Mouse (Mus musculus) liver, embryonic 12.5 days (tissue): ENCODE measurements around the gene Atp23. TPM values are rescaled to one million over a fixed set of nuclear protein-coding genes. Genes with fewer than 3 reads are reported as not detected.
A peak's percentile ranks its signal among the peaks of the same experiment; 100 is the strongest.

ENCODE experiments used
- ATAC-seq: fragments of 200-750 bp; cut with Nextera tagmentation; 2 replicates; pipeline ENCODE4 v1.8.0; 2017; ENCODE audit warnings: moderate number of reproducible peaks, mild to moderate bottlenecking, moderate library complexity
- H3K27ac ChIP-seq: fragments of 300-500 bp; sonication (generic); 2 replicates; pipeline ENCODE4 v1.5.1; 2016; ENCODE audit warnings: mild to moderate bottlenecking
- H3K27me3 ChIP-seq: fragments of 300-500 bp; sonication (generic); replicated peaks from 2 replicates; pipeline ENCODE4 v1.6.1; 2016; ENCODE audit warnings: mild to moderate bottlenecking, moderate library complexity
- H3K36me3 ChIP-seq: fragments of 300-500 bp; sonication (generic); 2 replicates; pipeline ENCODE4 v1.6.1; 2016; ENCODE audit warnings: mild to moderate bottlenecking, moderate library complexity
- H3K4me1 ChIP-seq: fragments of 300-500 bp; sonication (generic); 2 replicates; pipeline ENCODE4 v1.6.1; 2016
- H3K4me2 ChIP-seq: fragments of 300-500 bp; sonication (generic); 2 replicates; pipeline ENCODE4 v1.6.1; 2016; ENCODE audit warnings: mild to moderate bottlenecking, moderate library complexity
- H3K4me3 ChIP-seq: fragments of 300-500 bp; sonication (generic); 2 replicates; pipeline ENCODE4 v1.5.1; 2016; ENCODE audit warnings: mild to moderate bottlenecking, moderate library complexity
- H3K9ac ChIP-seq: fragments of 300-500 bp; sonication (generic); 2 replicates; pipeline ENCODE4 v1.6.1; 2016; ENCODE audit warnings: mild to moderate bottlenecking, moderate library complexity
- H3K9me3 ChIP-seq: fragments of 300-500 bp; sonication (generic); replicated peaks from 2 replicates; pipeline ENCODE4 v1.6.1; 2016; ENCODE audit warnings: mild to moderate bottlenecking, moderate library complexity
- WGBS: fragments of 180-500 bp; shearing (Covaris S2); methylation state at CpG from one replicate; pipeline ENCODE4 v1.1.7; 2016; ENCODE audit not compliant: insufficient replicate concordance; 5-methylcytosine and 5-hydroxymethylcytosine counted together
- polyA plus RNA-seq: library from polyadenylated mRNA; unstranded; fragments of >200 nt; fragmentation: Nextera tagmentation; extraction: Ambion mirVana; gene quantifications from 2 replicates; pipeline ENCODE4 v1.2.1, GENCODE M21; 2016

The Atp23 gene
- polyA plus RNA-seq, 1 experiment from 2014 or later = 14.4 TPM

- peak overlapping the region; percentile 80 for H3K27ac ChIP-seq
- ATAC-seq = no peak
- no peaks in the 10 kb centered on the region for H3K27me3 ChIP-seq
- no peaks in the 10 kb centered on the region for H3K36me3 ChIP-seq
- H3K4me3 ChIP-seq = peak overlapping the region; percentile 65
- 0 out of 2 replicates have a peak, but pooled peaks cover 3% of the 10 kb centered on the region for H3K9me3 ChIP-seq
- 64% methylated on average over 8 of the region's 8 CpGs for WGBS
- H3K9ac ChIP-seq = peak overlapping the region; percentile 71; the same call in 1 of the 2 replicates
- peak overlapping the region; percentile 81 for H3K4me2 ChIP-seq
- peaks cover 27% of the 10 kb centered on the region for H3K4me1 ChIP-seq
Measured at GRCm38 (mm10) chr10:126905086-126905485, 3.9 kb upstream of the Atp23 start.

GRCm38 (mm10) chr10:126904221-126904620, 3.1 kb upstream of the Atp23 start:
- H3K4me3 ChIP-seq = no peak overlapping the region
- no peak overlapping the region for H3K4me2 ChIP-seq
- no peaks in the 10 kb centered on the region for H3K27me3 ChIP-seq
- WGBS = 26% methylated on average over 5 of the region's 5 CpGs
- peaks cover 31% of the 10 kb centered on the region for H3K4me1 ChIP-seq
- H3K36me3 ChIP-seq = no peaks in the 10 kb centered on the region
- no peak for ATAC-seq
- H3K27ac ChIP-seq = no peak overlapping the region
- H3K9ac ChIP-seq = no peak overlapping the region
- 0 out of 2 replicates have a peak, but pooled peaks cover 3% of the 10 kb centered on the region for H3K9me3 ChIP-seq

DNA sequence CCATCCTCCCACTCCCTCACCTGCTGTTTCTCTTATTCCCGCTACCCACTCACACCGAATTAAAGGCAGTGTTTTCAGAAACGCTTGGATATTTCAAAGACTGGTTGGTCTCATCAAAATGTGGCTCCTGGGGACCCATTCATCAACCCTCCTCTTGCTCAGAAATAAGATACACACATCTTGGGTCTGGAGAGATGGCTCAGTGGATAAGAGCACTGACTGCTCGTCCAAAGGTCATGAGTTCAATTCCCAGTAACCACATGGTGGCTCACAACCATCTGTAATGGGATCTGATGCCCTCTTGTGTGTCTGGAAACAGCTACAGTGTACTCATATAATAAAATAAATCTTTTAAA, 311 bp upstream of the Atp23 start:
- no peak overlapping the region for H3K9ac ChIP-seq
- 0 out of 2 replicates have a peak, but pooled peaks cover 3% of the 10 kb centered on the region for H3K9me3 ChIP-seq
- no peak overlapping the region for H3K27ac ChIP-seq
- H3K4me3 ChIP-seq = peak overlapping the region; percentile 70
- H3K36me3 ChIP-seq = peaks cover 14% of the 10 kb centered on the region
- H3K4me2 ChIP-seq = peak overlapping the region; percentile 97
- H3K27me3 ChIP-seq = no peaks in the 10 kb centered on the region
- peaks cover 31% of the 10 kb centered on the region for H3K4me1 ChIP-seq
- no peak; the same call in 1 of the 2 replicates for ATAC-seq
- WGBS = 0% methylated on average over 4 of the region's 4 CpGs

DNA sequence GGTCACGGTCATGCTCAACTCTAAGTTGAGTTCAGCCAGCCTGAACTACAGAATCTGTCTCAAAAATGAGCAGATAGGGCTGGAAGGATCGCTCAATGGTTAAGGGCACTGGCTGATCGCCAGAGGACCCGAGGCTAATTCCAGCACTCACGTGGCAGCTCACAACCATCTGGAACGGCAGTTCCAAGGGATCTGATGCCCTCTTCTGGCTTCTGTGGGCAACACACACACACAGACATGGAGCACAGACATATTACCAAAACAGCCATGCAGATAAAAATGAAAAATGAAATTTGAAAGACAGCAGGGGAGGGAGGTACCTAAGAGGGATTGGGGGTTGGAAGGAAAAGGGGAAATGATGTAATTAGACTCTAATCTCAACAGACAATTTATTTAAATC, 5.3 kb downstream of the Atp23 start:
- Histone ChIP-seq H3K27ac (no peak overlapping the region), H3K4me1 (peaks cover 21% of the 10 kb centered on the region), H3K27me3 (no peaks in the 10 kb centered on the region), H3K36me3 (peaks cover 61% of the 10 kb centered on the region), H3K4me3 (no peak overlapping the region), H3K9me3 (no peaks in the 10 kb centered on the region), H3K9ac (no peak overlapping the region), H3K4me2 (no peak overlapping the region)
- WGBS = 69% methylated on average over 6 of the region's 6 CpGs
- ATAC-seq = 0 out of 2 replicates have a peak, but pooled peaks have one; percentile 8

- no peak overlapping the region for H3K4me2 ChIP-seq
- 0 out of 2 replicates have a peak, but pooled peaks cover 2% of the 10 kb centered on the region for H3K9me3 ChIP-seq
- no peak for ATAC-seq
- H3K27me3 ChIP-seq = no peaks in the 10 kb centered on the region
- no peak overlapping the region for H3K4me3 ChIP-seq
- H3K9ac ChIP-seq = no peak overlapping the region
- no peak overlapping the region for H3K27ac ChIP-seq
- 85% methylated on average over 15 of the region's 15 CpGs for WGBS
- peaks cover 79% of the 10 kb centered on the region for H3K36me3 ChIP-seq
- peaks cover 10% of the 10 kb centered on the region for H3K4me1 ChIP-seq
Measured at GRCm38 (mm10) chr10:126894061-126894460, 7.1 kb downstream of the Atp23 start.

DNA sequence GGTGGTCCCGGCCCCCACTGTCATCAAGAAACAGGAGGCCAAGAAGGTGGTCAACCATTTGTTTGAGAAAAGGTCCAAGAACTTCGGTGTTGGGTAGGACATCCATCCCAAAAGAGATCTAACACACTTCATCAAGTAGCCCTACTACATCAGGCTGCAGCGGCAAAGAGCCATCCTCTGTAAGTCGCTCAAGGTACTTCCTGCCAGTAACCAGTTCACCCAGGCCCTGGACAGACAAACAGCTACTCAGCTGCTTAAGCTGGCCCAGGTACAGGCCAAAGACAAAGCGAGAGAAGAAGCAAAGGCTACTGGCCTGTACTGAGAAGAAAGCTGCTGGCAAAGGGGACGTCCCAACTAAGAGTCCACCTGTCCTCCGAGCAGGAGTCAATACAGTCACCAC, 8.0 kb downstream of the Atp23 start:
- Histone ChIP-seq H3K9me3 (peaks cover 6% of the 10 kb centered on the region; the same call in 1 of the 2 replicates), H3K27ac (no peak overlapping the region), H3K4me2 (no peak overlapping the region), H3K36me3 (peaks cover 79% of the 10 kb centered on the region), H3K4me3 (no peak overlapping the region), H3K9ac (no peak overlapping the region), H3K27me3 (no peaks in the 10 kb centered on the region), H3K4me1 (peaks cover 10% of the 10 kb centered on the region)
- 86% methylated on average over 7 of the region's 7 CpGs for WGBS
- no peak for ATAC-seq

DNA sequence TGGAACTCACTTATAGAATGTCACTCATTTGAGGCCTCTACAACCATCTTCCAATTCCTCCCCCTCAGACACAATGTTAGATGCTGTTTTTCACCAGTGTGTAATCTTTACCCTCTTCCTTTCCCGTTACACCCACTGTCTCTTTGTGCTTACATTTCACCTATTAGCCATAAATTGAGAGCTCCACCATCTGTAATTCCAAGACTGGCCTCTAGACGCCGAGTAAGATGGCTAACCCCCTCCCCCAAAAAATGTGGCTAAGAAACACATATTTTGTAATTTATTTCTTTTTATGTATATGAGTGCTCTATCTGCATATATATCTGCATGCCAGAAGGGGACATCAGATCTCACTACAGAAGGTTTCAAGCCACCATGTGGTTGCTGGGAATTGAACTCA, 27.4 kb downstream of the Atp23 start:
- Histone ChIP-seq H3K9ac (no peak overlapping the region), H3K9me3 (no peaks in the 10 kb centered on the region), H3K36me3 (no peaks in the 10 kb centered on the region), H3K4me1 (no peaks in the 10 kb centered on the region), H3K27ac (no peak overlapping the region), H3K27me3 (no peaks in the 10 kb centered on the region), H3K4me2 (no peak overlapping the region), H3K4me3 (no peak overlapping the region)
- no peak for ATAC-seq
- WGBS = 77% methylated on average over 3 of the region's 3 CpGs

- H3K4me1 ChIP-seq = no peaks in the 10 kb centered on the region
- no peak overlapping the region for H3K4me3 ChIP-seq
- no peak overlapping the region for H3K27ac ChIP-seq
- no peaks in the 10 kb centered on the region for H3K27me3 ChIP-seq
- no peak overlapping the region for H3K9ac ChIP-seq
- H3K36me3 ChIP-seq = no peaks in the 10 kb centered on the region
- WGBS = 64% methylated on average over 5 of the region's 5 CpGs
- no peaks in the 10 kb centered on the region for H3K9me3 ChIP-seq
- ATAC-seq = no peak
- no peak overlapping the region for H3K4me2 ChIP-seq
Measured at GRCm38 (mm10) chr10:126872256-126872655, 28.9 kb downstream of the Atp23 start.

DNA sequence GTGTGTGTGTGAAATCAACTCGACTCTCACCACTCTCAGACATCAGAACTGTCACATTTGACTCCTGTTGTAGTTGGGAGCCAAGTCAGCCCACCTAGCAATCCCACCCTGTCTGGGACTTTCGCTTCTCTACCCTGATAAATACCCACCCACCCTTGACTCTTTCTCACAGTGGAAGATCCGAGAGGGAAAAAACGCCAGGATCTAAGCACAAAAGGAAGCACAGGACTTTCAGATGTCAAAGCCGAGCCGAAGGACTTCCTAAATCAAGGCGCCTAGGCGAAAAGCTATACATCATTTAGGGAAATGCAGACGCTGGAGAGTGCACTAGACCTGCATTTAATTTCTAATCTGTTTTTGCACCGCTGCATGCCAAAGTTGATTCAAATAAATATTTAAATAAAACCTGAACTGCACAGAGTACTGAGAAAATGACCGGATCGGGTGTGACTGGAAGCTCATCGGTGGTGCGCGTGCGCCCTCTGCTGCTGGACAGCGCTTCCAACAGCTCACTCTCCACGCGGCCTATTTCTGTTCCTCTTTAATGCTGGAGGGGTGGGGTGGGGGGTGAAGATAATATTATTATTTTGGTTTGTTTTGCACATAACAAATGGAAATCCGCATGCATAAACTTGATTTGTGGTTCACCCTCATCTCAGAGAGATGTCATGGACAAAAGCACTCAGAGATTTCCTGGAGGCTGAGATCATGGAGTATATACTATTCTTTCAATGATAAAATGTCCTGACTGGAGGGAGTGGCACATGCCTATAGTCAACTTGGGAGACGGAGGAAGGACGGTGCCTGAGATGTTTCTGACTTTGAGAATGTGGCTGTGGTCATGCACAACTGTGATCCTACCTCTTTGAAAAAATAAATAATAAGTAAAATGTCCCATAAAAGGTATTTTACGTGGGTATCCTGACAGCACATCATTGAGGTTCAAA, 31.5 kb downstream of the Atp23 start:
- peak; percentile 32; the same call in 1 of the 2 replicates for ATAC-seq
- H3K36me3 ChIP-seq = no peaks in the 10 kb centered on the region
- H3K4me2 ChIP-seq = peak overlapping the region; percentile 48
- H3K4me3 ChIP-seq = no peak overlapping the region
- H3K9me3 ChIP-seq = no peaks in the 10 kb centered on the region
- no peak overlapping the region for H3K9ac ChIP-seq
- H3K27me3 ChIP-seq = no peaks in the 10 kb centered on the region
- 22% methylated on average over 23 of the region's 23 CpGs for WGBS
- H3K4me1 ChIP-seq = no peaks in the 10 kb centered on the region
- no peak overlapping the region for H3K27ac ChIP-seq

DNA sequence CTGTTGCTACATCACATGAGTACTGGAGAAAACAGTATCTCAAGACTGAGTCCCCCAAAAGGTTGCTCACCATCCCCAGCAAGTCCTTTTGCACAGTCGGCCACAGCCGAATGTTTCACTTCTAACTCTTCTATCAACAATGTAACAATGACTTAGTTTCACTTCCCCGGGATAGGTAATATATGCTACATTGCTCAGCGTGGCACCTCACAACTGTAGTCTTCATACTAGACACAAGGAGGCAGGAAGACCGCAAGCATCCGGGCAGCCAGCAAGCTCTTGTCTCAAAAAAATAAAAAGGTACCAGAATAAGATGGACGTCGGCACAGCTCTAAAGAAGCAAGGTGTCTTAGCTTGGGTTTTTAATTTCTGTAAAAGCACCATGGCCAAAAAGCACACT, 35.9 kb downstream of the Atp23 start:
- no peak overlapping the region for H3K9ac ChIP-seq
- H3K4me2 ChIP-seq = no peak overlapping the region
- no peaks in the 10 kb centered on the region for H3K4me1 ChIP-seq
- no peaks in the 10 kb centered on the region for H3K36me3 ChIP-seq
- H3K27me3 ChIP-seq = no peaks in the 10 kb centered on the region
- H3K27ac ChIP-seq = no peak overlapping the region
- ATAC-seq = no peak
- no peaks in the 10 kb centered on the region for H3K9me3 ChIP-seq
- no peak overlapping the region for H3K4me3 ChIP-seq
- WGBS = 75% methylated on average over 8 of the region's 8 CpGs

DNA sequence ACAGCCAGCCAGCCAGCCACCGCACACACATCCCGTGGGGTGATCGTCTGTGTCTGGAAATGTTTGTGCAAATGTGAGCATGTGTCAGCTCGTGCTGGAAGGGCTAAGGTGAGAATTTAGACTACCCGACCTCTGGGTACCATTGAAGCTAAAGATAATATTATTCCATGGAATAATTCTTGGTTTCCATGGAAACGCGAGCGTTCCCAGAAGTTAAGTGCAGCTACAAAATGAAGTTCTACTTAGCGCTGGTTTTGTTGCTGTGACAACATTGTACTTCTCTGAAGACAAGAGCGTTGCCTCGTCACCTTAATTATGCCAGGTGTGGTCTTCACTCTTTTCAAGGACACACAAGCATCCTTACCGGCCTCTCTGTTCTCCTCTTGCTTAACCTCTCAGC, 39.0 kb downstream of the Atp23 start:
- Histone ChIP-seq H3K4me3 (no peak overlapping the region), H3K27ac (no peak overlapping the region), H3K27me3 (no peaks in the 10 kb centered on the region), H3K4me2 (no peak overlapping the region), H3K4me1 (no peaks in the 10 kb centered on the region), H3K36me3 (no peaks in the 10 kb centered on the region), H3K9ac (no peak overlapping the region), H3K9me3 (no peaks in the 10 kb centered on the region)
- ATAC-seq = no peak
- WGBS = 73% methylated on average over 12 of the region's 12 CpGs

GRCm38 (mm10) chr10:126853286-126853685, 47.9 kb downstream of the Atp23 start:
- Histone ChIP-seq H3K9ac (no peak overlapping the region), H3K36me3 (no peaks in the 10 kb centered on the region), H3K27me3 (no peaks in the 10 kb centered on the region), H3K4me1 (no peaks in the 10 kb centered on the region), H3K27ac (no peak overlapping the region), H3K4me2 (no peak overlapping the region), H3K9me3 (no peaks in the 10 kb centered on the region), H3K4me3 (no peak overlapping the region)
- no peak for ATAC-seq
- 60% methylated on average over 10 of the region's 10 CpGs for WGBS
